Mouse (Mus musculus) right cerebral cortex, adult 2 months (tissue): ENCODE measurements around the gene Gm13698.
A peak's percentile ranks its signal among the peaks of the same experiment; 100 is the strongest.
"Not testable (repeated sequence)": the region's sequence is repeated elsewhere in the genome, so short reads cannot be mapped to it uniquely, and the experiment has no call there.

Source experiments
- DNase-seq, 2 experiments: peaks; one replicate each; pipeline ENCODE4 v3.0.0; 2021 to 2022; ENCODE audit warnings: low spot score in 2 of 2

The Gm13698 gene

DNA sequence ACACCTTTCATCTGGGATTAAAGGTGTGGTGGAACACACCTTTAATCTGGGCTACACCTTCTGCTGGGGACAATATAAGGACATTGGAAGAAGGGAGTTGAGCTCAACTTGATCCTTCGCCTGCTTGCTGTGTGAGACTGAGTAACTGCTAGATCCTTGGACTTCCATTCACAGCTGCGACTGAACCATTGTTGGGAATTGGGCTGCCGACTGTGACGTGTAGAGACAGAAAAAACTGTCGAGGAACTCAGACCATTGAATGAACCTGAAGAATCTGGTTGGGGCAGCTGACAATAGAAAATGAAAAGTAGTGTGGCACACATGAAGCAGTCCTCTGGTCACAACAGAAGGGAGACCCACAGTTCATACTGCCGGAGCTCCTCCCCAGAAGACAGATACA lies at the start of gene Gm13698:
TSS of gene Gm13698 (plus strand) at position 301 of the 400 bp plus-strand sequence.
- DNase-seq, result not testable (repeated sequence)

DNA sequence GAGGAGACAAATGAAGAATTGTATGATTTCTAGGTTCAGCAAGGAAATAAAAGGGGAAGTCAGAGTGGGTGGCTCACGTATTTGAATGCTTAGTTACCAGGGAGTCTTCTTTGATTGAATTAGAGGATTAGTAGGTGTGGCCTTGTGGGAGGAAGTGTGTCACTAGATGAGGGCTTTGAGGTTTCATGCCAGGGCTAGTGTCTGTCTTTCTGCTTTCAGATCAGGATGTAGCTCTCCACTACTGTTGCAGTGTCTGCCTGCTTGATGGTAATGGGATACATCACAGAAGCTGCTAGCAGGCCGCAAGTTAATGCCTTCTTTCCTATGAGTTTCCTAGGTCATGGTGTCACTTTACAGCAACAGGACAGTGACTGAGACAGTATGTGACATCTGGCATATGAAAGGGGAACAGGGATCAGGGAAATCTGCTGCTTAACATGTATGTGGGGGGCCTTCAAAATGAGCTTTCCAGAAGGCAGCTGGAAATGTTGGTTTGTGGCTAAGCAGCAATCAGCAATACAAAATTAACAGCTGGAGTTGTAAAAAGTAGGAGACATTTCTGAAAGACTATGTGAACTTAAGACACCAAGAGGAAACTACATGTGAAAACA lies 25.9 kb upstream of the Gm13698 start:
- DNase-seq, result no peak

DNA sequence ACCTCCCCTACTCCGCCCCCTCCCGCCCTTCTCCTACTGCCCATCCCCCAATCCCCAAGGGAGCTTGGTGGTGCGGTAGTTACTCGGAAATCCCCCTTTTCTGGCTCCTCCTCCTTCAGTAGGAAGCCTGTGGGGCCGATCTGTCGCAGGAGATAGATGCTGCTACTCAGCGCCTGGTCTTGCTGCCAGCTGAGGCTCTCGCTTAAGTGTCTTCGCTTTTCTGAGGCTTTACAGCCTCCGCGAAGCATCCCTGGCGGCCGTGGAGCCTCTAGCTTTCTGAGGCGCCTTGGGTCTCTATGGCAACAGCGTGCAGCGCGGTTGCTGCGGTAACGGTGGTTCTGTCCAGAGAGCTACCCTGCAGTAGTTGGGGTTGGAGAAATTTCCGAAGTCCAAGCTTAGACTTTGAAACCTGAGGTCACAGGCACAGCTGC lies 14.5 kb upstream of the Gm13698 start, which contains the start of gene Zswim2:
TSS of gene Zswim2 (minus strand) at position 298 of the 431 bp plus-strand sequence.
- peak; percentile 95 to 97 for DNase-seq

DNA sequence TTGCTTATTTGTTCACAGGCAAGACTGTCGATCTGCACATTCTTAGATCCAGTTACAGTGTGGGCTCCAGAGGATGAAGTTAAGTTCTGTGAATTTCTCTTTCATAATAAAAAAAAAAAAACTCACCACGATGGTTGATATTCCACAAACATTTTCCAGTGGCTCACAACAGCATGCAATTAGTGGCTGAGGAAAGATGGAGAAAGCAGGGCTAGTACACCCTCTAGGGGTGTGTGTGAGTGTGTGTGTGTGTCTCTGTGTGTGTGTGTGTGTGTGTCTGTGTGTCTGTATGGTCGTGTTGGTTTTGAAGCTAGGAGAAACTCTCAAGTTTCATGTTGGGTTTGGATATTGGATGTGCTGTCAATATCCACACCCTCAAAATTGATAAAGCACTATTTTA lies 14.1 kb upstream of the Gm13698 start:
- no peak for DNase-seq

DNA sequence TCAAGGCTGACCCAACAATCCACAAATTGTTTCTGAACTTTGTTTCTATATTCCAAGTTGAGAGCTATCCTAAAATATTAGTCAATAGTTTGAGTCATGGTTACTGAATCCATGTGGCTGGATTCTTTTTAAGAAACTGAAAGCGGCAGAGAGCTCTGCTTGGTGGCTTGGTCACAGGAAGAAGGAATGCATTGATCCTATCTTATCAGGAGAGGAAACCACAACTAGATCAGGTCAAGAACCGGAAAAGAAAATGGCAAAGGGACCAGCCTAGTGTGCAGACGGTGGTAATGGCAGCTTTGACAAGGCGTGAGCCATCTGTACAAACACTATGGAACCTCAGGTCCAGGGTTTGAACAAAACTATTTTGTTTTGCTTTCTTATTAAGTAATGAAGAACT lies 13.7 kb upstream of the Gm13698 start:
- DNase-seq, result no peak

DNA sequence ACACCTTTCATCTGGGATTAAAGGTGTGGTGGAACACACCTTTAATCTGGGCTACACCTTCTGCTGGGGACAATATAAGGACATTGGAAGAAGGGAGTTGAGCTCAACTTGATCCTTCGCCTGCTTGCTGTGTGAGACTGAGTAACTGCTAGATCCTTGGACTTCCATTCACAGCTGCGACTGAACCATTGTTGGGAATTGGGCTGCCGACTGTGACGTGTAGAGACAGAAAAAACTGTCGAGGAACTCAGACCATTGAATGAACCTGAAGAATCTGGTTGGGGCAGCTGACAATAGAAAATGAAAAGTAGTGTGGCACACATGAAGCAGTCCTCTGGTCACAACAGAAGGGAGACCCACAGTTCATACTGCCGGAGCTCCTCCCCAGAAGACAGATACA lies 5.7 kb downstream of the Gm13698 start, which contains the start of gene Gm13693:
TSS of gene Gm13693 (plus strand) at position 301 of the 400 bp plus-strand sequence.
- not testable (repeated sequence) for DNase-seq

DNA sequence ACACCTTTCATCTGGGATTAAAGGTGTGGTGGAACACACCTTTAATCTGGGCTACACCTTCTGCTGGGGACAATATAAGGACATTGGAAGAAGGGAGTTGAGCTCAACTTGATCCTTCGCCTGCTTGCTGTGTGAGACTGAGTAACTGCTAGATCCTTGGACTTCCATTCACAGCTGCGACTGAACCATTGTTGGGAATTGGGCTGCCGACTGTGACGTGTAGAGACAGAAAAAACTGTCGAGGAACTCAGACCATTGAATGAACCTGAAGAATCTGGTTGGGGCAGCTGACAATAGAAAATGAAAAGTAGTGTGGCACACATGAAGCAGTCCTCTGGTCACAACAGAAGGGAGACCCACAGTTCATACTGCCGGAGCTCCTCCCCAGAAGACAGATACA lies 11.5 kb downstream of the Gm13698 start, which contains the start of gene Gm13695:
TSS of gene Gm13695 (plus strand) at position 301 of the 400 bp plus-strand sequence.
- not testable (repeated sequence) for DNase-seq

DNA sequence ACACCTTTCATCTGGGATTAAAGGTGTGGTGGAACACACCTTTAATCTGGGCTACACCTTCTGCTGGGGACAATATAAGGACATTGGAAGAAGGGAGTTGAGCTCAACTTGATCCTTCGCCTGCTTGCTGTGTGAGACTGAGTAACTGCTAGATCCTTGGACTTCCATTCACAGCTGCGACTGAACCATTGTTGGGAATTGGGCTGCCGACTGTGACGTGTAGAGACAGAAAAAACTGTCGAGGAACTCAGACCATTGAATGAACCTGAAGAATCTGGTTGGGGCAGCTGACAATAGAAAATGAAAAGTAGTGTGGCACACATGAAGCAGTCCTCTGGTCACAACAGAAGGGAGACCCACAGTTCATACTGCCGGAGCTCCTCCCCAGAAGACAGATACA lies 17.3 kb downstream of the Gm13698 start, which contains the start of gene Gm13696:
TSS of gene Gm13696 (plus strand) at position 301 of the 400 bp plus-strand sequence.
- DNase-seq, result not testable (repeated sequence)

DNA sequence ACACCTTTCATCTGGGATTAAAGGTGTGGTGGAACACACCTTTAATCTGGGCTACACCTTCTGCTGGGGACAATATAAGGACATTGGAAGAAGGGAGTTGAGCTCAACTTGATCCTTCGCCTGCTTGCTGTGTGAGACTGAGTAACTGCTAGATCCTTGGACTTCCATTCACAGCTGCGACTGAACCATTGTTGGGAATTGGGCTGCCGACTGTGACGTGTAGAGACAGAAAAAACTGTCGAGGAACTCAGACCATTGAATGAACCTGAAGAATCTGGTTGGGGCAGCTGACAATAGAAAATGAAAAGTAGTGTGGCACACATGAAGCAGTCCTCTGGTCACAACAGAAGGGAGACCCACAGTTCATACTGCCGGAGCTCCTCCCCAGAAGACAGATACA lies 23.1 kb downstream of the Gm13698 start, which contains the start of gene Gm13694:
TSS of gene Gm13694 (plus strand) at position 301 of the 400 bp plus-strand sequence.
- DNase-seq, result not testable (repeated sequence)

DNA sequence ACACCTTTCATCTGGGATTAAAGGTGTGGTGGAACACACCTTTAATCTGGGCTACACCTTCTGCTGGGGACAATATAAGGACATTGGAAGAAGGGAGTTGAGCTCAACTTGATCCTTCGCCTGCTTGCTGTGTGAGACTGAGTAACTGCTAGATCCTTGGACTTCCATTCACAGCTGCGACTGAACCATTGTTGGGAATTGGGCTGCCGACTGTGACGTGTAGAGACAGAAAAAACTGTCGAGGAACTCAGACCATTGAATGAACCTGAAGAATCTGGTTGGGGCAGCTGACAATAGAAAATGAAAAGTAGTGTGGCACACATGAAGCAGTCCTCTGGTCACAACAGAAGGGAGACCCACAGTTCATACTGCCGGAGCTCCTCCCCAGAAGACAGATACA lies 28.9 kb downstream of the Gm13698 start, which contains the start of gene Gm13697:
TSS of gene Gm13697 (plus strand) at position 301 of the 400 bp plus-strand sequence.
- DNase-seq, result not testable (repeated sequence)

DNA sequence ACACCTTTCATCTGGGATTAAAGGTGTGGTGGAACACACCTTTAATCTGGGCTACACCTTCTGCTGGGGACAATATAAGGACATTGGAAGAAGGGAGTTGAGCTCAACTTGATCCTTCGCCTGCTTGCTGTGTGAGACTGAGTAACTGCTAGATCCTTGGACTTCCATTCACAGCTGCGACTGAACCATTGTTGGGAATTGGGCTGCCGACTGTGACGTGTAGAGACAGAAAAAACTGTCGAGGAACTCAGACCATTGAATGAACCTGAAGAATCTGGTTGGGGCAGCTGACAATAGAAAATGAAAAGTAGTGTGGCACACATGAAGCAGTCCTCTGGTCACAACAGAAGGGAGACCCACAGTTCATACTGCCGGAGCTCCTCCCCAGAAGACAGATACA lies 34.8 kb downstream of the Gm13698 start, which contains the start of gene Gm13691:
TSS of gene Gm13691 (plus strand) at position 301 of the 400 bp plus-strand sequence.
- DNase-seq, result not testable (repeated sequence)

DNA sequence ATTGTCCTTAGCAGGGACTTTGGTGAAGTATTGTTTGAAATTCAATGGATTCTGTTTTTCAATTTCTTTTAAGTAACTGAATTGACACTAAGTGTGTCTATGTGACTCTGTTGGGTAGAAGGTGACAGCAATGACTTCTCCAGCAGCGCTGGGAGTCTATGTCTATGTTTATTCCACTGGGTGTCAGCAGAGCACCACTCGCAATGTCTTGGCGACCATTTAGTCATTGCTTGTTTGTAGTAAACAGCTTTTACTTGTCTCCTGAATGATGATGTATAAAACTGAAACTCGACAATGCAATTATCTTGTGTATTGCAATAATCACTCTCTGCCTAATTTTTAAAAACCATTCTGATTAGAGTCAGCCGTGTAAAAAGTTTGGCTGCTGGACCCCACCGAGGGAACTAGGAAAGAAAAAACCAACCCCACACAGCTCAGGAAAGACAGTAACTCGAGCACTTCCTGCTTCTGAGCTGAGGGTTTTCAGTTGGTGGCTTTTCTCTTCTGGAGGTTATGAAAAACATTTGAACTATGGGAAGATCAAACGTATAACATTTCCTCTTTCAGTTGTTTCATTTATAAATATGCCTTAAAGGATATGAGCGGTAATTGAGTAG lies 38.3 kb downstream of the Gm13698 start:
- not testable (repeated sequence) for DNase-seq

DNA sequence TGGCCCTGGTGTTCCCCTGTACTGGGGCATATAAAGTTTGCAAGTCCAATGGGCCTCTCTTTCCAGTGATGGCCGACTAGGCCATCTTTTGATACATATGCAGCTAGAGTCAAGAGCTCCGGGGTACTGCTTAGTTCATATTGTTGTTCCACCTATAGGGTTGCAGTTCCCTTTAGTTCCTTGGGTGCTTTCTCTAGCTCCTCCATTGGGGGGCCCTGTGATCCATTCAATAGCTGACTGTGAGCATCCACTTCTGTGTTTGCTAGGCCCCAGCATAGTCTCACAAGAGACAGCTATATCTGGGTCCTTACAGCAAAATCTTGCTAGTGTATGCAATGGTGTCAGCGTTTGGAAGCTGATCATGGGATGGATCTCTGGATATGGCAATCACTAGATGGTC lies 39.0 kb downstream of the Gm13698 start:
- not testable (repeated sequence) for DNase-seq
